Mouse (Mus musculus) retina, postnatal 1 day (tissue): ENCODE measurements at regions not wholly inside any gene's neighbourhood (a gene's known extent, or its start where the extent isn't known, plus 50 kb on each side); places are given as distances from the start of the nearest gene placed in this dataset.
A peak's percentile ranks its signal among the peaks of the same experiment; 100 is the strongest.

Experiments used
- DNase-seq: peaks from one replicate; pipeline ENCODE4 v3.0.0-alpha.2; 2012

- DNase-seq = no peak
These were observed 110.4 kb upstream of the Neil3 start for GRCm38 (mm10) chr8:53749263-53749662.

- no peak for DNase-seq
These were observed 130.3 kb upstream of the Neil3 start for GRCm38 (mm10) chr8:53769211-53769610.

GRCm38 (mm10) chr8:53775511-53775910 lies 136.6 kb upstream of the Neil3 start:
- no peak for DNase-seq

GRCm38 (mm10) chr8:53780886-53781285 lies 142.0 kb upstream of the Neil3 start:
- no peak for DNase-seq

- DNase-seq = no peak
These were observed 143.0 kb upstream of the Neil3 start for GRCm38 (mm10) chr8:53781885-53782284.

- DNase-seq = no peak
These were observed 149.3 kb upstream of the Neil3 start for GRCm38 (mm10) chr8:53788202-53788601.

- no peak for DNase-seq
These were observed 182.3 kb upstream of the Neil3 start for GRCm38 (mm10) chr8:53821148-53821547.

GRCm38 (mm10) chr8:53827395-53827794 lies 188.5 kb upstream of the Neil3 start:
- DNase-seq = no peak

GRCm38 (mm10) chr8:53847821-53848220 lies 209.0 kb upstream of the Neil3 start:
- DNase-seq = no peak

GRCm38 (mm10) chr8:53868567-53868966 lies 208.8 kb upstream of the Vegfc start:
- no peak for DNase-seq

GRCm38 (mm10) chr8:53869997-53870596 lies 207.3 kb upstream of the Vegfc start:
- peak; percentile 47 for DNase-seq

- no peak for DNase-seq
These were observed 205.3 kb upstream of the Vegfc start for GRCm38 (mm10) chr8:53872033-53872619.

- DNase-seq = no peak
These were observed 198.6 kb upstream of the Vegfc start for GRCm38 (mm10) chr8:53878846-53879245.

GRCm38 (mm10) chr8:53881551-53881950 lies 195.9 kb upstream of the Vegfc start:
- DNase-seq = no peak

- no peak for DNase-seq
These were observed 185.1 kb upstream of the Vegfc start for GRCm38 (mm10) chr8:53892205-53892710.

- no peak for DNase-seq
These were observed 184.6 kb upstream of the Vegfc start for GRCm38 (mm10) chr8:53892770-53893169.

GRCm38 (mm10) chr8:53922343-53922742 lies 155.1 kb upstream of the Vegfc start:
- no peak for DNase-seq

- DNase-seq = peak; percentile 17
These were observed 146.7 kb upstream of the Vegfc start for GRCm38 (mm10) chr8:53930685-53931084.

GRCm38 (mm10) chr8:53938392-53938791 lies 139.0 kb upstream of the Vegfc start:
- no peak for DNase-seq

- DNase-seq = no peak
These were observed 137.9 kb upstream of the Vegfc start for GRCm38 (mm10) chr8:53939519-53939918.

- DNase-seq = no peak
These were observed 136.3 kb upstream of the Vegfc start for GRCm38 (mm10) chr8:53941144-53941543.

GRCm38 (mm10) chr8:53945561-53945960 lies 131.8 kb upstream of the Vegfc start:
- DNase-seq = no peak

- DNase-seq = peak; percentile 18
These were observed 130.0 kb upstream of the Vegfc start for GRCm38 (mm10) chr8:53947384-53947783.

- no peak for DNase-seq
These were observed 122.8 kb upstream of the Vegfc start for GRCm38 (mm10) chr8:53954476-53955158.
